Mouse (Mus musculus): ENCODE measurements at regions not wholly inside any gene's neighbourhood (a gene's known extent, or its start where the extent isn't known, plus 50 kb on each side); places are given as distances from the start of the nearest gene placed in this dataset.
A peak's percentile ranks its signal among the peaks of the same experiment; 100 is the strongest.

GRCm38 (mm10) chrX:67061216-67061615 is 412.1 kb downstream of the Slitrk2 start:
- H3K9me3 ChIP-seq (ENCODE audit: control insufficient read depth, low read length): no peaks in the 10 kb centered on the region
- no peak for DNase-seq (ENCODE audit: low spot score)
- 75% methylated on average over 4 of the region's 4 CpGs for WGBS

GRCm38 (mm10) chrX:67062509-67063030 is 413.5 kb downstream of the Slitrk2 start:
- Histone ChIP-seq H3K9me3 (ENCODE audit: control insufficient read depth, low read length) (no peaks in the 10 kb centered on the region), H3K27me3 (ENCODE audit: control insufficient read depth, insufficient read depth, low read length) (no peaks in the 10 kb centered on the region), H3K4me3 (ENCODE audit: low read depth, low read length) (no peak overlapping the region), H3K4me1 (replicated peaks; ENCODE audit: control insufficient read depth, insufficient read depth, low read length) (no peaks in the 10 kb centered on the region), H3K4me2 (replicated peaks; ENCODE audit: low read depth, low read length) (no peak overlapping the region), H3K9ac (ENCODE audit: low read depth, low read length) (no peak overlapping the region), H3K36me3 (ENCODE audit: control insufficient read depth, insufficient read depth, low read length) (no peaks in the 10 kb centered on the region), H3K27ac (ENCODE audit: low read depth, low read length) (no peak overlapping the region)
- ATAC-seq (ENCODE audit: low FRiP score) (no peak), DNase-seq (ENCODE audit: low spot score) (no peak)
- 92% methylated on average over 1 of the region's 1 CpGs for WGBS

More at GRCm38 (mm10) chrX:67061216-67061615, 412.1 kb downstream of the Slitrk2 start:
- Histone ChIP-seq H3K36me3 (ENCODE audit: control insufficient read depth, insufficient read depth, low read length) (no peaks in the 10 kb centered on the region), H3K4me1 (replicated peaks; ENCODE audit: control insufficient read depth, insufficient read depth, low read length) (no peaks in the 10 kb centered on the region), H3K4me3 (ENCODE audit: low read depth, low read length) (no peak overlapping the region), H3K9ac (ENCODE audit: low read depth, low read length) (no peak overlapping the region), H3K27ac (ENCODE audit: low read depth, low read length) (no peak overlapping the region), H3K27me3 (ENCODE audit: control insufficient read depth, insufficient read depth, low read length) (no peaks in the 10 kb centered on the region), H3K4me2 (replicated peaks; ENCODE audit: low read depth, low read length) (no peak overlapping the region)
- ATAC-seq (ENCODE audit: low FRiP score): no peak

GRCm38 (mm10) chrX:67092395-67092794 is 443.3 kb downstream of the Slitrk2 start:
- Histone ChIP-seq H3K4me2 (replicated peaks; ENCODE audit: low read depth, low read length) (no peak overlapping the region), H3K9me3 (ENCODE audit: control insufficient read depth, low read length) (no peaks in the 10 kb centered on the region), H3K4me3 (ENCODE audit: low read depth, low read length) (no peak overlapping the region), H3K27ac (ENCODE audit: low read depth, low read length) (no peak overlapping the region), H3K9ac (ENCODE audit: low read depth, low read length) (no peak overlapping the region), H3K27me3 (ENCODE audit: control insufficient read depth, insufficient read depth, low read length) (no peaks in the 10 kb centered on the region), H3K36me3 (ENCODE audit: control insufficient read depth, insufficient read depth, low read length) (no peaks in the 10 kb centered on the region), H3K4me1 (replicated peaks; ENCODE audit: control insufficient read depth, insufficient read depth, low read length) (no peaks in the 10 kb centered on the region)
- peak; percentile 6 for DNase-seq (ENCODE audit: low spot score)
- no peak for ATAC-seq (ENCODE audit: low FRiP score)
- WGBS: 66% methylated on average over 3 of the region's 3 CpGs

Data from hindbrain, embryonic 11.5 days (tissue).